ENCODE assay signal across 14 mouse cellular contexts in the genomic region with DNA sequence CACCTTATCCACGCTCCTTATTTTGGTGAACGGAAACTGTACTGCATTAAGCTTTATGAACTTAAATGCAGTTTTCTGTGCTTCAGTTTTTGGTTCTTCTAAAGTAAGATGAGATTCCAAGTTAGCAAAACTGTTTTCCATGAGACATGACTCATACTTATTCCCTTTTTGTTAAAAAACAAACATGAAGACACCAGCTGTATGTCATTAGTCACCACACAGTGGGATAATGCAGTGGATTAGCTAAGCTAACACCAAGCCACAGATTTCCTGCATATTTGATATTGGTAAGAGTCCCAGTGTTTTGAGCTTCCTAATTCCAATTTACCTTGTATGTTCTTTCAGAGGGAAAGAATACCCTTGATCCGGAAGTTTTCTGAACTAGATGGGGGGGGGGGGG. TPM values are rescaled to one million over a fixed set of nuclear protein-coding genes. Genes with fewer than 3 reads are reported as not detected.
"Had no signal": no experiment of that assay in that cellular context is flagged by ENCODE, and none has a peak within 500 bp of the region (broad histone marks: within the 10 kb centered on the region; RNA-seq: fewer than 3 reads in every experiment).

No protein-coding gene starts in this region.

- H3K27ac ChIP-seq: left cerebral cortex, adult 2 months; limb, embryonic 10.5 days; liver, embryonic 15.5 days; midbrain, embryonic 15.5 days had no signal

- H3K4me3 ChIP-seq: left cerebral cortex, adult 2 months; limb, embryonic 10.5 days; liver, embryonic 15.5 days; midbrain, embryonic 15.5 days had no signal

- DNase-seq: kidney, postnatal 10 days; lung, adult 2 months; lung, postnatal 36 days; right cerebral cortex, postnatal 14 days; thymus, postnatal 4 days had no signal

RNA-seq across cellular contexts. Expression of a gene that starts 9.5 kb away (rescaled TPM):
- total RNA-seq: layer of hippocampus, adult 8-10 months; layer of hippocampus, postnatal 14 days; left cerebral cortex, adult 2 months; left cerebral cortex, postnatal 14 days; megakaryocyte progenitor cell, adult 5-6 weeks; monocyte, adult 5-6 weeks had no signal

RNA-seq across cellular contexts. Expression of a gene that starts 11.6 kb away (rescaled TPM):
- total RNA-seq: megakaryocyte progenitor cell, adult 5-6 weeks; monocyte, adult 5-6 weeks had no signal

RNA-seq across cellular contexts. Expression of a gene that starts 18.1 kb away (rescaled TPM):
- total RNA-seq: layer of hippocampus, adult 8-10 months; layer of hippocampus, postnatal 14 days; left cerebral cortex, adult 2 months; left cerebral cortex, postnatal 14 days; megakaryocyte progenitor cell, adult 5-6 weeks; monocyte, adult 5-6 weeks had no signal

RNA-seq across cellular contexts. Expression of a gene that starts 27.8 kb away (rescaled TPM):
- total RNA-seq: layer of hippocampus, adult 8-10 months; left cerebral cortex, postnatal 14 days; megakaryocyte progenitor cell, adult 5-6 weeks; monocyte, adult 5-6 weeks had no signal

RNA-seq across cellular contexts. Expression of a gene that starts 28.3 kb away (rescaled TPM):
- total RNA-seq: layer of hippocampus, adult 8-10 months; layer of hippocampus, postnatal 14 days; left cerebral cortex, adult 2 months; left cerebral cortex, postnatal 14 days; megakaryocyte progenitor cell, adult 5-6 weeks; monocyte, adult 5-6 weeks had no signal
